ENCODE assay signal across 7 mouse cellular contexts in genomic region chr5:92604452-92605247, GRCm38 (mm10). TPM values are rescaled to one million over a fixed set of nuclear protein-coding genes. Genes with fewer than 3 reads are reported as not detected.
DNase-seq lines count a peak whose midpoint lies in the region; ATAC-seq and TF ChIP-seq lines count a peak whose summit lies in the region.

No protein-coding gene starts in this region.

- H3K4me2 ChIP-seq in liver, embryonic 11.5 days = no peak overlapping the region
- H3K4me2 ChIP-seq in kidney, embryonic 15.5 days = peak overlapping the region; percentile 96

- H3K4me3 ChIP-seq in liver, adult 2 months (ENCODE audit: insufficient read depth, low read depth, low read length) = peak overlapping the region; percentile 55
- H3K4me3 ChIP-seq in liver, embryonic 11.5 days (ENCODE audit: low read depth, low read length) = no peak overlapping the region
- H3K4me3 ChIP-seq in heart, embryonic 10.5 days = peak overlapping the region; percentile 76
- H3K4me3 ChIP-seq in kidney, embryonic 15.5 days (replicated peaks) = peak overlapping the region; percentile 76

- no peaks in the 10 kb centered on the region for H3K9me3 ChIP-seq in liver, embryonic 11.5 days (ENCODE audit: control insufficient read depth, low read length)
- H3K9me3 ChIP-seq in heart, embryonic 10.5 days = no peaks in the 10 kb centered on the region
- H3K9me3 ChIP-seq in kidney, embryonic 15.5 days (replicated peaks) = no peaks in the 10 kb centered on the region

- H3K36me3 ChIP-seq in liver, adult 2 months (ENCODE audit: control insufficient read depth, insufficient read depth, low read length) = peaks cover 10% of the 10 kb centered on the region
- no peaks in the 10 kb centered on the region for H3K36me3 ChIP-seq in liver, embryonic 11.5 days (ENCODE audit: control insufficient read depth, insufficient read depth, low read length)
- H3K36me3 ChIP-seq in heart, embryonic 10.5 days = peaks cover 16% of the 10 kb centered on the region
- no peaks in the 10 kb centered on the region for H3K36me3 ChIP-seq in kidney, embryonic 15.5 days

- TF ChIP-seq CTCF in liver, adult 2 months (IDR thresholded peaks at IDR 0.05; ENCODE audit: low read depth, low read length) = no peak

- WGBS in liver, adult 2 months = 14% methylated on average over 10 of the region's 10 CpGs
- 82% methylated on average over 10 of the region's 10 CpGs for WGBS in liver, embryonic 11.5 days
- 72% methylated on average over 10 of the region's 10 CpGs for WGBS in heart, embryonic 10.5 days
- 45% methylated on average over 10 of the region's 10 CpGs for WGBS in kidney, embryonic 15.5 days

- H3K27me3 ChIP-seq in liver, adult 2 months (ENCODE audit: control insufficient read depth, insufficient read depth, low read length) = no peaks in the 10 kb centered on the region
- H3K27me3 ChIP-seq in liver, embryonic 11.5 days (replicated peaks; ENCODE audit: control insufficient read depth, insufficient read depth, low read length) = peaks cover 16% of the 10 kb centered on the region
- peaks cover 9% of the 10 kb centered on the region; the same call in 1 of the 2 replicates for H3K27me3 ChIP-seq in heart, embryonic 10.5 days (ENCODE audit: insufficient read depth, poor library complexity, severe bottlenecking)
- H3K27me3 ChIP-seq in kidney, embryonic 15.5 days = peaks cover 8% of the 10 kb centered on the region; the same call in 1 of the 2 replicates

- H3K79me2 ChIP-seq in liver, adult 2 months (ENCODE audit: control insufficient read depth, insufficient read depth, low read length) = peaks cover 7% of the 10 kb centered on the region; the same call in 1 of the 2 replicates

- no peak for TF ChIP-seq POLR2A in liver, adult 2 months (IDR thresholded peaks at IDR 0.05; ENCODE audit: extremely low read depth, insufficient read depth, low read length)

- H3K27ac ChIP-seq in liver, adult 2 months (replicated peaks; ENCODE audit: insufficient read depth, low read depth, low read length) = peak overlapping the region; percentile 91
- no peak overlapping the region for H3K27ac ChIP-seq in liver, embryonic 11.5 days (ENCODE audit: low read depth, low read length)
- H3K27ac ChIP-seq in heart, embryonic 10.5 days = no peak overlapping the region; the same call in 1 of the 2 replicates
- H3K27ac ChIP-seq in kidney, embryonic 15.5 days = peak overlapping the region; percentile 41

- H3K9ac ChIP-seq in liver, adult 2 months (ENCODE audit: low read depth, low read length) = peak overlapping the region; percentile 80
- H3K9ac ChIP-seq in liver, embryonic 11.5 days (ENCODE audit: low read depth, low read length) = no peak overlapping the region
- no peak overlapping the region for H3K9ac ChIP-seq in kidney, embryonic 15.5 days

- H3K4me1 ChIP-seq in liver, adult 2 months (ENCODE audit: control insufficient read depth, insufficient read depth, low read length) = peaks cover 28% of the 10 kb centered on the region
- no peaks in the 10 kb centered on the region; the same call in 1 of the 2 replicates for H3K4me1 ChIP-seq in liver, embryonic 11.5 days (replicated peaks; ENCODE audit: control insufficient read depth, insufficient read depth, low read length)
- peaks cover 19% of the 10 kb centered on the region; the same call in 1 of the 2 replicates for H3K4me1 ChIP-seq in heart, embryonic 10.5 days
- H3K4me1 ChIP-seq in kidney, embryonic 15.5 days = peaks cover 28% of the 10 kb centered on the region

- no peak for ATAC-seq in liver, embryonic 11.5 days (replicated peaks; ENCODE audit: low FRiP score)
- ATAC-seq in kidney, embryonic 15.5 days (replicated peaks; ENCODE audit: low FRiP score) = no peak
- ATAC-seq in erythroid progenitor cell, adult 5-6 weeks (replicated peaks; ENCODE audit: low FRiP score, poor library complexity, severe bottlenecking) = no peak

- DNase-seq in liver, adult 2 months (ENCODE audit: extremely low read depth, low read depth, low spot score) = peak; percentile 77
- DNase-seq in liver, embryonic 11.5 days (ENCODE audit: low spot score) = no peak
- no peak for DNase-seq in heart, embryonic 10.5 days (ENCODE audit: low spot score)
- peak; percentile 38 for DNase-seq in ovary, postnatal 14 days (ENCODE audit: low spot score)
- no peak for DNase-seq in layer of hippocampus, adult 8-10 months (ENCODE audit: low spot score in 2 of 2)

RNA-seq across cellular contexts. Expression of gene Stbd1, which starts 1.8 kb away (rescaled TPM):
- 48.5 and 63.8 TPM in 2 replicates for total RNA-seq in liver, adult 2 months (2014; rRNA removed)
- polyA plus RNA-seq in liver, adult 2 months (2012; rRNA removed) = 17.8 and 18.2 TPM in 2 replicates
- polyA plus RNA-seq in liver, embryonic 11.5 days (2014; fragmentation: Nextera tagmentation; extraction: Ambion mirVana) = 6.8 and 8.4 TPM in 2 replicates
- 45.2 and 75.6 TPM in 2 replicates for polyA plus RNA-seq in heart, embryonic 10.5 days (2016; fragmentation: Nextera tagmentation; extraction: Ambion mirVana)
- polyA plus RNA-seq in kidney, embryonic 15.5 days (2015; fragmentation: Nextera tagmentation; extraction: Ambion mirVana) = 30.7 and 33.5 TPM in 2 replicates
- 2.5 TPM in 1 of 2 replicates, not detected in the other for total RNA-seq in erythroid progenitor cell, adult 5-6 weeks (2015; ENCODE audit: low replicate concordance)
- not detected in 2 replicates for total RNA-seq in erythroid progenitor cell, adult 5-6 weeks (2017; ENCODE audit: low replicate concordance)
- total RNA-seq in layer of hippocampus, adult 8-10 months (2022) = 1 to 10 TPM; 3.1 to 3.6 (median 3.3) TPM

RNA-seq across cellular contexts. Expression of gene Fam47e, which starts 49.8 kb away (rescaled TPM):
- total RNA-seq in liver, adult 2 months (2014; rRNA removed) = 30.3 and 36.6 TPM in 2 replicates
- polyA plus RNA-seq in liver, adult 2 months (2012; rRNA removed) = 9.5 and 9.8 TPM in 2 replicates
- polyA plus RNA-seq in liver, embryonic 11.5 days (2014; fragmentation: Nextera tagmentation; extraction: Ambion mirVana) = 0.38 and 0.52 TPM in 2 replicates
- not detected in 2 replicates for polyA plus RNA-seq in heart, embryonic 10.5 days (2016; fragmentation: Nextera tagmentation; extraction: Ambion mirVana)
- not detected in 2 replicates for polyA plus RNA-seq in kidney, embryonic 15.5 days (2015; fragmentation: Nextera tagmentation; extraction: Ambion mirVana)
- total RNA-seq in erythroid progenitor cell, adult 5-6 weeks (2015; ENCODE audit: low replicate concordance) = not detected in 2 replicates
- not detected in 2 replicates for total RNA-seq in erythroid progenitor cell, adult 5-6 weeks (2017; ENCODE audit: low replicate concordance)
- total RNA-seq in layer of hippocampus, adult 8-10 months (2022) = 1 to 10 TPM in 1 of 4 experiments, under 1 TPM in 3; 0.66 to 1.0 (median 0.91) TPM

Comparison
In these comparisons a context has a peak if more than half of its experiments do, and no peak if none do; other contexts are left out.
1. DNase-seq: peak in liver, adult 2 months (single experiment) and ovary, postnatal 14 days (single experiment); none in liver, embryonic 11.5 days (single experiment), heart, embryonic 10.5 days (single experiment) and layer of hippocampus, adult 8-10 months (0 of 2).
2. H3K27ac ChIP-seq: peak in liver, adult 2 months (single experiment) and kidney, embryonic 15.5 days (single experiment); none in liver, embryonic 11.5 days (single experiment) and heart, embryonic 10.5 days (single experiment).